Mouse (Mus musculus) cerebellum, adult 18-20 months (tissue): ENCODE results near the gene St6galnac6.

Experiments used
- DNase-seq, 2 experiments: peaks; one replicate each; pipeline ENCODE4 v3.0.0; 2021

St6galnac6 gene

GRCm38 (mm10) chr2:32644083-32644482 is 44.6 kb downstream of the St6galnac6 start:
- no peak for DNase-seq

GRCm38 (mm10) chr2:32644799-32645475 is 45.4 kb downstream of the St6galnac6 start:
- DNase-seq: no peak

DNA sequence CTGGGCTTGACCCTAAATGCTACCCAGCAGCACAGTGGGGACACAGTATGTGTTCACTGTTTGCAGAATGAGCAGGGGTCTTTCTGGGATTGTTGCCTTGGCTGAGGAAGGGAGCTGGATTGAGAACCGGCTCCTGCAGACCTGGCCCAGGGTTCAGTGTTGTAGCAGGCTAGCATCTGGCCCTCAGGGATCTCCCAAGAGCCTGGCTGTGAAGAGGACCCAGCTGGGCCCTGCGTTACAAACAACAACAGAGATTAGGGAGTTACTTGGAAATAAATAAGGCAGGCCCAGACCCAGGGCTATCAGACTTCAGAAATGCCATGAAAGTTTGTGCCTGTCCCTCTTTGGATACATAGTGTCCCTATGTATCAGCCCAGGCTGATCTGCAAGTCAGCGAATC is 46.1 kb downstream of the St6galnac6 start:
- DNase-seq: no peak

- DNase-seq: no peak
Observed at GRCm38 (mm10) chr2:32646379-32647056, 47.0 kb downstream of the St6galnac6 start, which contains the start of gene Eng. TSS of gene Eng (plus strand) at chr2:32646595.

GRCm38 (mm10) chr2:32647366-32647765 is 47.9 kb downstream of the St6galnac6 start:
- no peak for DNase-seq

GRCm38 (mm10) chr2:32653764-32654163 is 54.3 kb downstream of the St6galnac6 start:
- no peak for DNase-seq

GRCm38 (mm10) chr2:32654743-32655393 is 55.4 kb downstream of the St6galnac6 start:
- DNase-seq: no peak

GRCm38 (mm10) chr2:32655394-32655744 is 55.9 kb downstream of the St6galnac6 start:
- no peak for DNase-seq

DNA sequence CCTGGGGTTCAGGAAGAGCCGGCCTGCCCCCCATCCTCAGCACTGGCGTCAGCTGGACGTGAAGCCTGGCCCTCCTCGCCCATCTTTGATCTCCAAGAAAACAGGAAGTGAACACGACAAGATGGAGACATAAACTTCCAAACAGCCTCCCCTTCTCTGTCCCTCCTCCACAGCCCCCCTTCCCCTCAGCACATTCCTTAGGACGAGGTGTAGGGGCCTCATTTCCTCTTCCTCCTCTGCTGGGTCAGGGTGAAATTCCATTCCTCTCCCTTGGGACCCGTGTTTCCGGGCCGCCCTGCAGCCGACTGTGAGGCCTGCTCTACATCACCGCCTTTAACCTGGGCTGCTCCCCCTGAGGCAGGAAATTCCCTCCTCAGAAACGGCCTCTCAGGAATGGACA is 56.3 kb downstream of the St6galnac6 start:
- DNase-seq: no peak

DNA sequence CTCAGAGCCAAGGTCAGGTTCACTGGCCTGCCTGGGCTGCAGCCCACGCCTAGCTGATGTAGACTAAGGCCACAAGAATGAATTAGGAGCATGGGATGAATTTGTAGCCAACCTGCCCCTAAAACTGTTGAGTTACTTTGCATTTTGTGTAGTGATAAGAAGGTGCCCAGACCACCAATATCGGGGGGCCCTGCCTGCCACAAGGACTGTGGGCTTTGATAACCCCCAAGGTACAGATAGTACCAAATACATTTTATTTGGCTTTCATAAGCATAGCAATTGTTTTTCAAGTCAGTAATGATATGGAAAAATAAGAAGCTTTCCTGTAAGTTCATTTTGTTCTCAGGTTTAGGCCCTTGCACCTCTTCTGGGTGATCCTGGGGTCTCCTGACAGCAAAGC is 59.4 kb downstream of the St6galnac6 start:
- DNase-seq: no peak

GRCm38 (mm10) chr2:32661509-32662107 is 62.1 kb downstream of the St6galnac6 start:
- no peak for DNase-seq

GRCm38 (mm10) chr2:32662291-32662690 is 62.8 kb downstream of the St6galnac6 start:
- no peak for DNase-seq

DNA sequence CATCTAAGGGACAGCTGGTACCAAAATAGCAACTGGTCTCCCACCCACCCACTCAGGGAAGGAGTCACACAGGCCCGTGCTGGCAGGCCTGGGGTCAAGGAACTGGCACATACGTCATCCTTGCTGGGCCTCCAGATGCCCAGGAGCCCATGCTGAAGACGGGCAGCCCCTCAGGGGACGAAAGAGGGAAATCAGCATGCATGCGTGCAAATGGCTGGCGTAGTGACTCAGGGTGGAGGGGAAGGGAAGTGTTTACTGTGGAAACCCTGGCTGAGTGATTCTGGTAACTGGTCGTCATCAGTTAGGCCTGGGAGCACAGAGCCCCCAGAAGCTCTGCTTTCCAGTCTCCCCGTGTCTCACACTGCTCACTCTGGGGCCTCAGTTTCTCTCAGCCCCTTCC is 65.8 kb downstream of the St6galnac6 start:
- no peak for DNase-seq

DNA sequence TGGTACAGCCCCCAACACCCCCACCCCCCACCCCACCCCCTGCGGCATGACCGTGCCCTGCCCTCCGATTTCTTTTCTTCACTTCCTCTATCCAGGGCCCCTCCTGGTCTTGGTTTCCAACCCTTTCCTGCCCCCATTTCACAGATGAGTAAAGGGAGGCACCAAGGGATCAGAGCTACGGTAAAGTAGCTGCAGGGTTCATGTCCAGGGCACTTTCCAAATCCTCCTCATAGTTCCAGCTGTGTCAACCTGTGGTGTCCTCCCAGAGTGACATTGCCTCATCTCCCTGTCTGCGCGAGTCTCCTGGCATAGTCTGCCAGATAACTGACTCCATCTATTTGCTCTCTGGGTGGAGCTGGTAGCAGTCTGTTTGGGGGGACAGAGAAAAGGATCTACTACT is 66.3 kb downstream of the St6galnac6 start:
- DNase-seq: no peak

GRCm38 (mm10) chr2:32667775-32668174 is 68.3 kb downstream of the St6galnac6 start:
- DNase-seq: no peak

GRCm38 (mm10) chr2:32668176-32668575 is 68.7 kb downstream of the St6galnac6 start:
- DNase-seq: no peak

DNA sequence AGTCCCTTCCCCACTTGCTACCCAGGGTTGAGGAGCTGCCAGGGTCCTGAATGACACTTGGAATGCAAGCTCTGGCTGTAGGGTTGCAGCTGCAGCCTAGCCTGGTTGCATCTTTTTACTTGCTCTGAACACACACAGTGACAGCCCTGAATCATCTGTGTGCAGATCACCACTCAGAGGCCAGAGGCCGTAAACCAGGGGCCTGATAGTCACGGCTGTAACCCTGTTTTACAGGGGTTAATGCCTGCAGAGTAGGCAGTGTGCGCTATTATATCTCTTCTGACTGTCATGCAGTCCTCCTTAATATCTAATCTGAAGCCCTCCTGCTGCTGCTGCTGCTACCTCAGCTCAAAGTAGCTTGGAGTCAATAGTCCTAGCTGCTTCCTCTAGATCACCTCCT is 70.4 kb downstream of the St6galnac6 start:
- no peak for DNase-seq
